Comparison of ENCODE assay signal across 9 mouse cellular contexts in genomic region chr7:65388243-65389013, GRCm38 (mm10).
A peak's percentile ranks its signal among the peaks of the same experiment; 100 is the strongest.
DNase-seq lines count a peak whose midpoint lies in the region; ATAC-seq and TF ChIP-seq lines count a peak whose summit lies in the region.
"Had no signal": no experiment of that assay in that cellular context is flagged by ENCODE, and none has a peak within 500 bp of the region (broad histone marks: within the 10 kb centered on the region; RNA-seq: fewer than 3 reads in every experiment).

No protein-coding gene starts in this region.

- H3K9ac ChIP-seq in forebrain, embryonic 13.5 days = no peak overlapping the region
- H3K9ac ChIP-seq in hindbrain, embryonic 16.5 days (ENCODE audit: low read depth, low read length) = no peak overlapping the region
- H3K9ac ChIP-seq: stomach, embryonic 15.5 days had no signal

- 0 out of 2 replicates have a peak overlapping the region, but pooled peaks have one; percentile 27 for H3K27ac ChIP-seq in forebrain, embryonic 13.5 days
- H3K27ac ChIP-seq in forebrain, embryonic 10.5 days = no peak overlapping the region
- peak overlapping the region; percentile 41 for H3K27ac ChIP-seq in hindbrain, embryonic 16.5 days (ENCODE audit: low read depth, low read length)
- H3K27ac ChIP-seq in olfactory bulb, adult 2 months (ENCODE audit: insufficient read depth, low read depth, low read length) = peak overlapping the region; percentile 50
- H3K27ac ChIP-seq: stomach, embryonic 15.5 days had no signal

- 72% methylated on average over 8 of the region's 8 CpGs for WGBS in forebrain, embryonic 13.5 days
- WGBS in forebrain, embryonic 10.5 days = 83% methylated on average over 8 of the region's 8 CpGs
- 50% methylated on average over 8 of the region's 8 CpGs for WGBS in hindbrain, embryonic 16.5 days
- WGBS in olfactory bulb, adult 2 months = 60% methylated on average over 8 of the region's 8 CpGs

- ATAC-seq in forebrain, embryonic 13.5 days = no peak
- peak; percentile 74 for ATAC-seq in hindbrain, embryonic 16.5 days

- H3K27me3 ChIP-seq in forebrain, embryonic 13.5 days = no peaks in the 10 kb centered on the region
- no peaks in the 10 kb centered on the region for H3K27me3 ChIP-seq in forebrain, embryonic 10.5 days (ENCODE audit: poor library complexity, severe bottlenecking)
- H3K27me3 ChIP-seq in hindbrain, embryonic 16.5 days (replicated peaks; ENCODE audit: control insufficient read depth, insufficient read depth, low read length) = no peaks in the 10 kb centered on the region
- H3K27me3 ChIP-seq: stomach, embryonic 15.5 days had no signal

- TF ChIP-seq POLR2A in olfactory bulb, adult 2 months (IDR thresholded peaks at IDR 0.05; ENCODE audit: insufficient read depth, low read depth, low read length) = no peak

- DNase-seq in forebrain, embryonic 10.5 days (ENCODE audit: extremely low spot score, low spot score) = no peak
- DNase-seq in right cerebral cortex, adult 2 months (ENCODE audit: low spot score in 2 of 2) = peak; percentile 38 to 50
- DNase-seq in right cerebral cortex, adult 18-20 months = no peak
- DNase-seq in urinary bladder, adult 18-20 months (ENCODE audit: low spot score in 2 of 2) = no peak
- DNase-seq in kidney, adult 18-20 months = no peak

- H3K4me2 ChIP-seq in forebrain, embryonic 13.5 days = no peak overlapping the region
- no peak overlapping the region; the same call in 1 of the 2 replicates for H3K4me2 ChIP-seq in hindbrain, embryonic 16.5 days (ENCODE audit: low read length)
- H3K4me2 ChIP-seq: stomach, embryonic 15.5 days had no signal

- no peaks in the 10 kb centered on the region for H3K9me3 ChIP-seq in forebrain, embryonic 13.5 days (replicated peaks)
- H3K9me3 ChIP-seq in forebrain, embryonic 10.5 days = no peaks in the 10 kb centered on the region
- no peaks in the 10 kb centered on the region for H3K9me3 ChIP-seq in hindbrain, embryonic 16.5 days (ENCODE audit: control insufficient read depth, low read length)
- H3K9me3 ChIP-seq: stomach, embryonic 15.5 days had no signal

- H3K36me3 ChIP-seq in forebrain, embryonic 13.5 days (ENCODE audit: poor library complexity, severe bottlenecking) = no peaks in the 10 kb centered on the region
- no peaks in the 10 kb centered on the region for H3K36me3 ChIP-seq in forebrain, embryonic 10.5 days (replicated peaks)
- H3K36me3 ChIP-seq in hindbrain, embryonic 16.5 days (ENCODE audit: control insufficient read depth, insufficient read depth, low read length) = no peaks in the 10 kb centered on the region
- H3K36me3 ChIP-seq: stomach, embryonic 15.5 days had no signal

- no peak overlapping the region for H3K4me3 ChIP-seq in forebrain, embryonic 13.5 days
- no peak overlapping the region for H3K4me3 ChIP-seq in forebrain, embryonic 10.5 days
- no peak overlapping the region for H3K4me3 ChIP-seq in hindbrain, embryonic 16.5 days (ENCODE audit: low read length)
- H3K4me3 ChIP-seq in olfactory bulb, adult 2 months (ENCODE audit: insufficient read depth, low read depth, low read length) = no peak overlapping the region
- H3K4me3 ChIP-seq: stomach, embryonic 15.5 days had no signal

- peaks cover 4% of the 10 kb centered on the region; the same call in 1 of the 2 replicates for H3K4me1 ChIP-seq in forebrain, embryonic 13.5 days
- peaks cover 15% of the 10 kb centered on the region for H3K4me1 ChIP-seq in forebrain, embryonic 10.5 days
- peaks cover 10% of the 10 kb centered on the region for H3K4me1 ChIP-seq in hindbrain, embryonic 16.5 days (ENCODE audit: control insufficient read depth, insufficient read depth, low read depth, low read length)
- H3K4me1 ChIP-seq in olfactory bulb, adult 2 months (ENCODE audit: control insufficient read depth, insufficient read depth, low read length) = peaks cover 10% of the 10 kb centered on the region
- H3K4me1 ChIP-seq: stomach, embryonic 15.5 days had no signal

- no peak for TF ChIP-seq CTCF in olfactory bulb, adult 2 months (IDR thresholded peaks at IDR 0.05; ENCODE audit: insufficient read depth, low read depth, low read length)

Comparison
In these comparisons a context has a peak if more than half of its experiments do, and no peak if none do; other contexts are left out.
1. DNase-seq: peak in right cerebral cortex, adult 2 months (2 of 2); none in forebrain, embryonic 10.5 days (single experiment), right cerebral cortex, adult 18-20 months (single experiment), urinary bladder, adult 18-20 months (0 of 2) and kidney, adult 18-20 months (single experiment).